Mouse (Mus musculus): ENCODE results near the gene Camk1d. TPM values are rescaled to one million over a fixed set of nuclear protein-coding genes. Genes with fewer than 3 reads are reported as not detected.
A peak's percentile ranks its signal among the peaks of the same experiment; 100 is the strongest.

Camk1d gene
- polyA plus RNA-seq (2011; ENCODE audit: insufficient read depth, insufficient read length, low replicate concordance, missing spikeins), result 3.4 and 9.8 TPM in 2 replicates

DNA sequence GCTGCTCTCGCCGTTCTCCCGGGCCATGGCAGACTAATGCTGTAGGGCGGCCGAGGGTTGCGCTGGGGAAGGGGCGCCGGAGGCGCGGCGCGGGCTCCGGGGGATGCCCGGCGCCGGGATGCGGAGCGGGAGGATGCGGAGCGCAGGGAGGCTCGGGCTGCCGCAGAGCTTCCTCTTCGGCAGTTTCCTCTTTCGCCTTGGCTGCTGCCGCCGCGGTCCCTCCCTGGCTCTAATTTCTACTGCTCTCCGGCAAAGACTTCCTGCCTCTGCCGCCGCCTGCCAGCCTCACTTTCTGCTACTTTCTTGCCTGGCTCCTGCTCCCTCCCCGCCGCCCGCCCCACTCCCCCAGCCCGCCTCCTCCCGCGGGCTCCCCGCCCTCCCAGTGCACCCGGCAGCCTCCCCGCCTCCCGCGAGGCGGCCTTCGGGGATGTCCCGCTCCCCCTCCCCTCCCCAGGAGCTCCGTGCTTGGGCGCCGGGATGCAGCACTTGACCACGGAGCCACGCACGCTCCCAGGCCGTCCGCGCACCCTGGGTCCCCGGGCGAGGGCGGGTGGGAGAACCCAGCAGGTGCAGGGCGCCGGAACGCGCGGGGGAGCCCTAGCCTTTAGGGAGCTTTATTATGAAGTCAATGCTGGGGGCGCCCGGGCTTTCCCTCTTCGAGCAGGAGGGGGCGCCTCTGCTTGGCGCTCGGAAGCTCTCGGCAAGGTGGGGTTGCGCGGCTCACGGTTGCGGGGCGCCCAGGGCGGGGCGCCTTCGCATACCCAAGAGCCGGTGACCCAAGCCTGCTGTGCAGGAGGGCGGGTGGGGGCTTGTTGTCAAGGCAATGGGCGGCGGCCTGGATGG, at the start of gene Camk1d:
Gene Camk1d (minus strand): TSS at position 305 of the 843 bp plus-strand sequence.
- peak within 1 kb of the TSS; percentile 89 for H3K27ac ChIP-seq (ENCODE audit: control insufficient read depth, insufficient read depth, low read depth, low read length, poor library complexity)
- peaks cover 3% of the 10 kb centered on the region for H3K4me1 ChIP-seq (ENCODE audit: control insufficient read depth, insufficient read depth, low read length)
- WGBS, result under 1% methylated on average over 80 of the region's 80 CpGs

GRCm38 (mm10) chr2:5762031-5762430, 47.7 kb upstream of the Camk1d start:
- no peak for TF ChIP-seq POLR2A (IDR thresholded peaks at IDR 0.05; ENCODE audit: borderline replicate concordance, control insufficient read depth, low read depth, low read length)
- TF ChIP-seq CTCF (IDR thresholded peaks at IDR 0.05; ENCODE audit: control insufficient read depth, insufficient read depth, low read length), result no peak
- Histone ChIP-seq H3K4me3 (replicated peaks; ENCODE audit: control insufficient read depth, low read depth, low read length) (no peak overlapping the region), H3K4me1 (ENCODE audit: control insufficient read depth, insufficient read depth, low read length) (no peaks in the 10 kb centered on the region), H3K27ac (ENCODE audit: control insufficient read depth, insufficient read depth, low read depth, low read length, poor library complexity) (no peak overlapping the region)
- WGBS, result 87% methylated on average over 3 of the region's 3 CpGs

More for the DNA sequence above, at the start of gene Camk1d:
- TF ChIP-seq CTCF (IDR thresholded peaks at IDR 0.05; ENCODE audit: control insufficient read depth, insufficient read depth, low read length) (peak; percentile 44; the same call in 1 of the 2 replicates), POLR2A (IDR thresholded peaks at IDR 0.05; ENCODE audit: borderline replicate concordance, control insufficient read depth, low read depth, low read length) (peak; percentile 60; the same call in 1 of the 2 replicates)
- H3K4me3 ChIP-seq (replicated peaks; ENCODE audit: control insufficient read depth, low read depth, low read length), result peak within 1 kb of the TSS; percentile 98

GRCm38 (mm10) chr2:5760479-5761008, 46.2 kb upstream of the Camk1d start:
- Histone ChIP-seq H3K4me3 (replicated peaks; ENCODE audit: control insufficient read depth, low read depth, low read length) (no peak overlapping the region), H3K4me1 (ENCODE audit: control insufficient read depth, insufficient read depth, low read length) (no peaks in the 10 kb centered on the region), H3K27ac (ENCODE audit: control insufficient read depth, insufficient read depth, low read depth, low read length, poor library complexity) (no peak overlapping the region)
- no peak for TF ChIP-seq POLR2A (IDR thresholded peaks at IDR 0.05; ENCODE audit: borderline replicate concordance, control insufficient read depth, low read depth, low read length)
- TF ChIP-seq CTCF (IDR thresholded peaks at IDR 0.05; ENCODE audit: control insufficient read depth, insufficient read depth, low read length), result no peak
- WGBS, result 89% methylated on average over 8 of the region's 8 CpGs

DNA sequence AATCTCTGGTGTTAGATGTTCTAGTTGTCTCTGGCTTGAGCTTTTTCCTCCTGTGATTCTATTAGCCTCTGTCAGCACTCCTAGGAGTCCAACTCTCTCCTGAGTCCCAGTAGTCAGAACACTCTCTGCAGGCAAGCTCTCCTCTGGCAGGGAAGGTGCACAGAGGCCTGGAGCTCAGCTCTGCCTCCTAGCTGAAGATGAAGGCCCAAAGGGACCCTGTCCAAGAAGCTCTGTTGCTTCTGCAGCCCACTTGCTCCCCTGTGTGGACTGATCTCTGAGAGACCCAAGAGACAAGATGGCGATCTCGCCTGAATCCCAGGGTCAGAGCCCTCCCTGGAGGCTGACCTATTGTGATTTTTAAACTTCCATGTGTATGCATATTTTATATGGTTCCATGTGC, 44.3 kb upstream of the Camk1d start:
- no peak for TF ChIP-seq CTCF (IDR thresholded peaks at IDR 0.05; ENCODE audit: control insufficient read depth, insufficient read depth, low read length)
- 88% methylated on average over 2 of the region's 2 CpGs for WGBS
- Histone ChIP-seq H3K4me1 (ENCODE audit: control insufficient read depth, insufficient read depth, low read length) (no peaks in the 10 kb centered on the region), H3K4me3 (replicated peaks; ENCODE audit: control insufficient read depth, low read depth, low read length) (no peak overlapping the region), H3K27ac (ENCODE audit: control insufficient read depth, insufficient read depth, low read depth, low read length, poor library complexity) (no peak overlapping the region)

- Histone ChIP-seq H3K4me3 (replicated peaks; ENCODE audit: control insufficient read depth, low read depth, low read length) (no peak overlapping the region), H3K4me1 (ENCODE audit: control insufficient read depth, insufficient read depth, low read length) (no peaks in the 10 kb centered on the region), H3K27ac (ENCODE audit: control insufficient read depth, insufficient read depth, low read depth, low read length, poor library complexity) (no peak overlapping the region)
- 70% methylated on average over 3 of the region's 3 CpGs for WGBS
- TF ChIP-seq POLR2A (IDR thresholded peaks at IDR 0.05; ENCODE audit: borderline replicate concordance, control insufficient read depth, low read depth, low read length), result no peak
- TF ChIP-seq CTCF (IDR thresholded peaks at IDR 0.05; ENCODE audit: control insufficient read depth, insufficient read depth, low read length), result no peak
These were observed 36.6 kb upstream of the Camk1d start for GRCm38 (mm10) chr2:5750872-5751271.

DNA sequence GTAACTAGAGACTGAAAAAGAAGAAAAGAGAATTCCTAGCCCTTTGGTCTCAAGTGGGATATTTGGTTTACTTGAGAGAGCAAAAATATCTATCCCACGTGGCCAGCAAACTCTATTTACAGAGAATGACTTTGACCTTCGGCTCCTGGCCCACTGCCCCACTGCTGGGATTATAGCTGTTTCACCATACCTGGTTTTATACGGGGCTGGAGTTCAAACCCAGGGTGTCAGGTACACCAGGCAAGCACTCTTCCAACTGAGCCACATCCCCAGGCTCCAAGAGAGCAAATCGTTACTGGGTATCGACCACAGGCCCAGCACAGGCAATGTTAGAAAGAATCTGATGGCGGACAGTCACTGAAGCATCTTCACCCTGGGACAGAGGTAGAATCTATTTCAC, 34.9 kb upstream of the Camk1d start:
- Histone ChIP-seq H3K4me1 (ENCODE audit: control insufficient read depth, insufficient read depth, low read length) (no peaks in the 10 kb centered on the region), H3K4me3 (replicated peaks; ENCODE audit: control insufficient read depth, low read depth, low read length) (no peak overlapping the region), H3K27ac (ENCODE audit: control insufficient read depth, insufficient read depth, low read depth, low read length, poor library complexity) (no peak overlapping the region)
- no peak for TF ChIP-seq CTCF (IDR thresholded peaks at IDR 0.05; ENCODE audit: control insufficient read depth, insufficient read depth, low read length)
- TF ChIP-seq POLR2A (IDR thresholded peaks at IDR 0.05; ENCODE audit: borderline replicate concordance, control insufficient read depth, low read depth, low read length), result no peak
- WGBS, result 82% methylated on average over 6 of the region's 6 CpGs

- Histone ChIP-seq H3K4me1 (ENCODE audit: control insufficient read depth, insufficient read depth, low read length) (no peaks in the 10 kb centered on the region), H3K4me3 (replicated peaks; ENCODE audit: control insufficient read depth, low read depth, low read length) (no peak overlapping the region), H3K27ac (ENCODE audit: control insufficient read depth, insufficient read depth, low read depth, low read length, poor library complexity) (no peak overlapping the region)
- TF ChIP-seq POLR2A (IDR thresholded peaks at IDR 0.05; ENCODE audit: borderline replicate concordance, control insufficient read depth, low read depth, low read length) (no peak), CTCF (IDR thresholded peaks at IDR 0.05; ENCODE audit: control insufficient read depth, insufficient read depth, low read length) (no peak)
- WGBS, result 75% methylated on average over 5 of the region's 5 CpGs
These were observed 33.3 kb upstream of the Camk1d start for GRCm38 (mm10) chr2:5747545-5748043.

GRCm38 (mm10) chr2:5746529-5746928, 32.2 kb upstream of the Camk1d start:
- no peak overlapping the region for H3K27ac ChIP-seq (ENCODE audit: control insufficient read depth, insufficient read depth, low read depth, low read length, poor library complexity)
- no peak overlapping the region for H3K4me3 ChIP-seq (replicated peaks; ENCODE audit: control insufficient read depth, low read depth, low read length)
- H3K4me1 ChIP-seq (ENCODE audit: control insufficient read depth, insufficient read depth, low read length), result no peaks in the 10 kb centered on the region
- WGBS, result 90% methylated on average over 12 of the region's 12 CpGs
- no peak for TF ChIP-seq POLR2A (IDR thresholded peaks at IDR 0.05; ENCODE audit: borderline replicate concordance, control insufficient read depth, low read depth, low read length)
- TF ChIP-seq CTCF (IDR thresholded peaks at IDR 0.05; ENCODE audit: control insufficient read depth, insufficient read depth, low read length), result no peak

Measured in bone marrow, adult 2 months (tissue).